Mouse (Mus musculus) bone marrow macrophage, adult 2 months (primary cell): Measurements from ENCODE around the gene Med12l. TPM values are rescaled to one million over a fixed set of nuclear protein-coding genes. Genes with fewer than 3 reads are reported as not detected.
"Not testable (repeated sequence)": the region's sequence is repeated elsewhere in the genome, so short reads cannot be mapped to it uniquely, and the experiment has no call there.

Experiments
- H3K27ac ChIP-seq: 2 replicates; pipeline ENCODE4 v1.5.1; 2012; ENCODE audit warnings: low read depth, low read length; ENCODE audit not compliant: insufficient read depth
- H3K4me1 ChIP-seq: 2 replicates; pipeline ENCODE4 v1.6.1; 2012; ENCODE audit warnings: low read length; ENCODE audit not compliant: control insufficient read depth, insufficient read depth
- H3K4me3 ChIP-seq: 2 replicates; pipeline ENCODE4 v1.5.1; 2012; ENCODE audit warnings: mild to moderate bottlenecking, low read length, moderate library complexity; ENCODE audit not compliant: insufficient read depth
- CTCF ChIP-seq: IDR thresholded peaks from 2 replicates; pipeline ENCODE4 v1.5.1; 2012; ENCODE audit warnings: low read depth, mild to moderate bottlenecking, low read length, moderate library complexity
- POLR2A ChIP-seq: IDR thresholded peaks from 2 replicates; pipeline ENCODE4 v1.6.1; 2012; ENCODE audit warnings: mild to moderate bottlenecking, low read depth, low read length, borderline replicate concordance
- polyA plus RNA-seq: library from polyadenylated mRNA; stranded (reverse); fragments of >200 nt; gene quantifications from 2 replicates; pipeline ENCODE4 v1.2.4, GENCODE M21; 2012; ENCODE audit not compliant: missing spikeins, insufficient read depth, insufficient read length

Gene Med12l
- polyA plus RNA-seq, 1 experiment: 0.44 TPM

DNA sequence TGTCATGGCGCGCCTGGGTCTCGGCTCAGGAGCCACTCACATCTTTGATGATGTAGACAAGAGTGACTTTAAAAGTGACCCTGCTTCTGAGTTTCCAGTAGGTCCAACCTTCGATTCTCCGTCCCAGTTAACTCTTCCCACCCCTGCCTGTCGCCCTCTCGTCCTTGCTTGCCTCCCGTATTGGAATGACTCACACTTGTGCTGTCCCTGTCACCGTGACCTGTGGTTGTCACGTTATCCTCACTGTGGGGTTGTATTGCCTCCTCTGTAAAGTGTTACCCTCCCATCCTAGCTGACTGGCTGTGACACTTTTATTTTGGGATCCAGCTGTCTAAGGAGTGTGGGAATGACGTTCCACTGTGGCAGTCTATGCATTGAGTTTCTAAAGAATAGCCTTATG lies 87.1 kb downstream of the Med12l start:
- Histone ChIP-seq H3K27ac (no peak overlapping the region), H3K4me1 (peaks cover 3% of the 10 kb centered on the region), H3K4me3 (no peak overlapping the region)
- no peak for TF ChIP-seq POLR2A
- TF ChIP-seq CTCF: no peak

- no peak for TF ChIP-seq POLR2A
- no peak for TF ChIP-seq CTCF
- Histone ChIP-seq H3K4me3 (no peak overlapping the region), H3K4me1 (peaks cover 6% of the 10 kb centered on the region), H3K27ac (no peak overlapping the region)
Measured at GRCm38 (mm10) chr3:59097421-59097820, 91.8 kb downstream of the Med12l start.

- TF ChIP-seq POLR2A: no peak
- no peak for TF ChIP-seq CTCF
- Histone ChIP-seq H3K4me1 (peaks cover 6% of the 10 kb centered on the region), H3K27ac (no peak overlapping the region), H3K4me3 (no peak overlapping the region)
Measured at GRCm38 (mm10) chr3:59098540-59098939, 92.9 kb downstream of the Med12l start.

- Histone ChIP-seq H3K27ac (no peak within 1 kb of the TSS), H3K4me3 (no peak within 1 kb of the TSS), H3K4me1 (peaks cover 6% of the 10 kb centered on the region)
- no peak for TF ChIP-seq CTCF
- TF ChIP-seq POLR2A: no peak
Measured at GRCm38 (mm10) chr3:59101218-59101986, 95.8 kb downstream of the Med12l start, which contains the start of gene Gpr171. Gene Gpr171 (minus strand): TSS chr3:59101821.

DNA sequence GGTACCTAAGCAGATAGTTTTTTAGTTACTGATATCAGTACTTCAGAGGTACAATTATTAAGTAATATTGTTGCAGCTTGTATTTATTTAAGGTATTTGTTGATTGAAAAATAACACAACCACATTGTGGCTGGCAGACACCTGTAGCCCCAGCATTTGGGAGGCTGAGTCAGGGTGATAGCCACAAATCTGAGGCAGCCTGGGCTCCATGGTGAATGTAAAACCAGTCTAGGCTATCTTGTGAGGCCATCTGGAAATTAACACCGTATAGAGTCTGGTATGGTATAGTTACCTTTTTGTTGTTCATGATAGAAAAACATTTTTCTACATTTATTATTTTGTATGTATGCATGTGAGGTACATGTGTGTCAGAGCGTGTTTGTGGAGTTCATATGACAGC lies 96.5 kb downstream of the Med12l start:
- Histone ChIP-seq H3K4me1 (peaks cover 6% of the 10 kb centered on the region), H3K4me3 (no peak overlapping the region), H3K27ac (no peak overlapping the region)
- TF ChIP-seq CTCF: no peak
- TF ChIP-seq POLR2A: no peak

DNA sequence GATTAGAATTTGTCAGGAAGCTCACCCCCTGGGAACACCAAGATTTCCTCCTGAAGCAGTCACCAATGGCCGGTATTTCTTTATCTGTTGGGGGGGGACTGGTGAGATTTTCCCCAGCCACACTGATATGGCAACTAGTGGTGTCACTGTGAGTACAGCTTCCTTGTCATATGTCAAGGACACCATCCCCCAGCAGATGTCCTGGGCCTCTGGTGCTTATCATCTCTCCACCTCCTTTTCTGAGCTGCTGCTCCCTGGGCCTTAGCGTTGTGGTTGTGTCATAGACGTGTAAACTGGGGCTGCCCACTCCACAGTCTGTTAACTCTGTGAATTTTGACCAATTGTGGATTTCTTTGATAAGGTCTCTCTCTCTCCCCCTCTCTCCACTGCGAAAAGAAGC lies 98.8 kb downstream of the Med12l start:
- H3K4me1 ChIP-seq: no peaks in the 10 kb centered on the region

GRCm38 (mm10) chr3:59107439-59107838 lies 101.8 kb downstream of the Med12l start:
- TF ChIP-seq POLR2A: no peak
- no peak for TF ChIP-seq CTCF
- no peaks in the 10 kb centered on the region for H3K4me1 ChIP-seq
- H3K27ac ChIP-seq: no peak overlapping the region
- H3K4me3 ChIP-seq: no peak overlapping the region

More for the DNA sequence above, 98.8 kb downstream of the Med12l start:
- no peak for TF ChIP-seq POLR2A
- TF ChIP-seq CTCF: no peak
- Histone ChIP-seq H3K27ac (no peak overlapping the region), H3K4me3 (no peak overlapping the region)

DNA sequence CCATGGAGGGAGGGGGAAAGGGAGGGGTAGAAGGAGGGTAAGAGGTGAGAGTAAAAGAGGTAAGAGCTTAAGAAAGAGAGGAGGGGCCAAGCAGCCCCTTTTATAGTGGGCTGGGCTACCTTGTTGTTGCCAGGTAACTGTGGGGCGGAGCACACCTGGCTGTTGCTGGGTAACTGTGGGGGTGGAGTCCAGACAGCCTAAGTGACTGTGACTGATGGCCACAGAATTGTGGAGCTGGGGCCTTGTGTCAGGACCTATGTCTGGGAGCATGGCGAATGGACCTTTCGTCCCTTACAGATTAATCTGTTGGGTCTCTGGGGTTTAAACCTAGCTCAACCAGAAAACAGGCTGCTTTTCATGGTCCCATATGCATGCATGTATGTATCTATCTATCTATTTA lies 104.2 kb downstream of the Med12l start:
- H3K4me3 ChIP-seq, H3K4me1 ChIP-seq, H3K27ac ChIP-seq: not testable (repeated sequence)

GRCm38 (mm10) chr3:59111944-59112343 lies 106.3 kb downstream of the Med12l start:
- no peak for TF ChIP-seq POLR2A
- no peak for TF ChIP-seq CTCF
- no peak overlapping the region for H3K4me3 ChIP-seq
- no peak overlapping the region for H3K27ac ChIP-seq
- H3K4me1 ChIP-seq: peaks cover 8% of the 10 kb centered on the region; the same call in 1 of the 2 replicates

DNA sequence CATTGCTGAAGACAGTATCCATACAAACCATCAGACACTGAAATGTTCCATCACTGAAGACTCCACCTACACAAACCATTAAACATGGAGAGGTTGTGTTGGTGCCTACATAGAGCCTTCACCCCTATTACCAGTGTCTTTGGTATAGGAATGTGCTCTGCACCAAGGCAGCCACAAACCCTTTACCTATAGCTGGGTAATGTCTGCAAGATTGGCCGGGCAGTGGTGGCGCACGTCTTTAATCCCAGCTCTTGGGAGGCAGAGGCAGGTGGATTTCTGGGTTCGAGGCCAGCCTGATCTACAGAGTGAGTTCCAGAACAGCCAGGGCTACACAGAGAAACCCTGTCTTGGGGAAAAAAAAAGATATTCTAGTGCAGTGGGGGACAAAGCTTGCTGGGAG lies 107.7 kb downstream of the Med12l start:
- H3K4me1 ChIP-seq: peaks cover 10% of the 10 kb centered on the region
- not testable (repeated sequence) for H3K27ac ChIP-seq, H3K4me3 ChIP-seq
